Mouse (Mus musculus) C2C12 (cell line): Measurements from ENCODE around the gene Robo3. TPM values are rescaled to one million over a fixed set of nuclear protein-coding genes. Genes with fewer than 3 reads are reported as not detected.

Experiments
- H3K27me3 ChIP-seq: one replicate; pipeline ENCODE4 v1.6.1; 2011; ENCODE audit not compliant: control insufficient read depth, insufficient read depth, insufficient read length
- H3K36me3 ChIP-seq: one replicate; pipeline ENCODE4 v1.6.1; 2011; ENCODE audit not compliant: control insufficient read depth, insufficient read depth
- H3K4me3 ChIP-seq: one replicate; pipeline ENCODE4 v1.5.1; 2011; ENCODE audit warnings: mild to moderate bottlenecking, control low read depth; ENCODE audit not compliant: poor library complexity, insufficient read depth, severe bottlenecking
- H3K79me2 ChIP-seq: one replicate; pipeline ENCODE4 v1.6.1; 2011; ENCODE audit not compliant: control insufficient read depth, insufficient read depth
- H3K79me3 ChIP-seq: one replicate; pipeline ENCODE4 v1.6.1; 2011; ENCODE audit warnings: low read depth, control low read depth
- H3ac ChIP-seq: one replicate; pipeline ENCODE3; 2011; ENCODE audit warnings: low read depth; ENCODE audit not compliant: control insufficient read depth, insufficient read length
- CEBPB ChIP-seq: IDR thresholded peaks from one replicate; pipeline ENCODE4 v1.6.1; 2011; ENCODE audit warnings: low read depth, mild to moderate bottlenecking, control low read depth, moderate library complexity
- CTCF ChIP-seq: IDR thresholded peaks from one replicate; pipeline ENCODE4 v1.5.1; 2011; ENCODE audit not compliant: control insufficient read depth, insufficient read depth, insufficient read length
- FOSL1 ChIP-seq: IDR thresholded peaks from one replicate; pipeline ENCODE4 v1.8.0; 2011; ENCODE audit warnings: mild to moderate bottlenecking, low read length; ENCODE audit not compliant: poor library complexity, insufficient read depth, severe bottlenecking
- MAX ChIP-seq: IDR thresholded peaks from one replicate; pipeline ENCODE4 v1.6.1; 2011; ENCODE audit warnings: mild to moderate bottlenecking, control low read depth
- MYOD1 ChIP-seq: IDR thresholded peaks from one replicate; pipeline ENCODE4 v1.6.1; 2011; ENCODE audit warnings: low read depth; ENCODE audit not compliant: control insufficient read depth, insufficient read length
- MYOG ChIP-seq: IDR thresholded peaks from one replicate; pipeline ENCODE4 v1.6.1; 2011; ENCODE audit not compliant: control insufficient read depth, insufficient read length; ENCODE audit errors: extremely low read depth
- USF1 ChIP-seq: IDR thresholded peaks from one replicate; pipeline ENCODE4 v1.6.1; 2011; ENCODE audit warnings: low read depth, mild to moderate bottlenecking, control low read depth, moderate library complexity
- polyA plus RNA-seq: library from polyadenylated mRNA; unstranded; fragments of >200 nt; fragmentation: generic; extraction: Trizol; gene quantifications from one replicate; pipeline ENCODE4 v1.2.1, GENCODE M21; 2012; ENCODE audit warnings: missing spikeins

The Robo3 gene
- polyA plus RNA-seq, 1 experiment: 0.18 TPM

- Histone ChIP-seq H3K79me3 (no peaks in the 10 kb centered on the region), H3K36me3 (no peaks in the 10 kb centered on the region), H3ac (no peak overlapping the region), H3K27me3 (peaks cover 51% of the 10 kb centered on the region), H3K79me2 (no peaks in the 10 kb centered on the region), H3K4me3 (no peak overlapping the region)
- no peak for TF ChIP-seq FOSL1
- TF ChIP-seq USF1: no peak
- no peak for TF ChIP-seq MAX
- no peak for TF ChIP-seq MYOD1
- no peak for TF ChIP-seq CEBPB
- TF ChIP-seq MYOG: no peak
- no peak for TF ChIP-seq CTCF
Observed at GRCm38 (mm10) chr9:37460043-37460960, 27.3 kb upstream of the Robo3 start.

GRCm38 (mm10) chr9:37459665-37460042, 26.6 kb upstream of the Robo3 start:
- TF ChIP-seq MYOD1 (no peak), CTCF (no peak), CEBPB (no peak), MAX (no peak), MYOG (no peak), FOSL1 (no peak)
- H3K27me3 ChIP-seq: peaks cover 57% of the 10 kb centered on the region
- H3K36me3 ChIP-seq: no peaks in the 10 kb centered on the region
- H3ac ChIP-seq: no peak overlapping the region
- H3K79me2 ChIP-seq: no peaks in the 10 kb centered on the region
- H3K79me3 ChIP-seq: no peaks in the 10 kb centered on the region
- H3K4me3 ChIP-seq: no peak overlapping the region

GRCm38 (mm10) chr9:37457151-37457550, 24.1 kb upstream of the Robo3 start:
- Histone ChIP-seq H3K36me3 (no peaks in the 10 kb centered on the region), H3ac (no peak overlapping the region), H3K27me3 (peaks cover 74% of the 10 kb centered on the region), H3K4me3 (no peak overlapping the region), H3K79me2 (no peaks in the 10 kb centered on the region), H3K79me3 (no peaks in the 10 kb centered on the region)
- TF ChIP-seq FOSL1 (no peak), USF1 (no peak), MAX (no peak), CTCF (no peak), MYOG (no peak), MYOD1 (no peak)

GRCm38 (mm10) chr9:37456481-37456910, 23.4 kb upstream of the Robo3 start:
- TF ChIP-seq MYOG (no peak), MYOD1 (no peak)
- Histone ChIP-seq H3K36me3 (no peaks in the 10 kb centered on the region), H3ac (no peak overlapping the region), H3K4me3 (no peak overlapping the region), H3K27me3 (peaks cover 71% of the 10 kb centered on the region), H3K79me2 (no peaks in the 10 kb centered on the region), H3K79me3 (no peaks in the 10 kb centered on the region)

- Histone ChIP-seq H3K79me3 (no peaks in the 10 kb centered on the region), H3K79me2 (no peaks in the 10 kb centered on the region), H3K27me3 (peaks cover 65% of the 10 kb centered on the region), H3ac (no peak overlapping the region), H3K36me3 (no peaks in the 10 kb centered on the region), H3K4me3 (no peak overlapping the region)
- TF ChIP-seq CEBPB (no peak), USF1 (no peak), FOSL1 (no peak), CTCF (no peak), MYOG (no peak), MAX (no peak), MYOD1 (no peak)
Observed at GRCm38 (mm10) chr9:37455868-37456267, 22.8 kb upstream of the Robo3 start.

GRCm38 (mm10) chr9:37454991-37455390, 21.9 kb upstream of the Robo3 start:
- peaks cover 60% of the 10 kb centered on the region for H3K27me3 ChIP-seq
- no peak for TF ChIP-seq MAX
- TF ChIP-seq MYOG: no peak
- H3K36me3 ChIP-seq: no peaks in the 10 kb centered on the region
- no peaks in the 10 kb centered on the region for H3K79me3 ChIP-seq
- no peaks in the 10 kb centered on the region for H3K79me2 ChIP-seq
- H3K4me3 ChIP-seq: no peak overlapping the region
- H3ac ChIP-seq: no peak overlapping the region
